Mouse (Mus musculus) olfactory bulb, adult 2 months (tissue): ENCODE measurements around the gene Sugt1. TPM values are rescaled to one million over a fixed set of nuclear protein-coding genes. Genes with fewer than 3 reads are reported as not detected.

ENCODE experiments used
- H3K27ac ChIP-seq: fragments of 200-500 bp; 2 replicates; pipeline ENCODE4 v1.5.1; 2012; ENCODE audit warnings: low read depth, low read length; ENCODE audit not compliant: insufficient read depth
- H3K4me1 ChIP-seq: fragments of 200-500 bp; 2 replicates; pipeline ENCODE4 v1.6.1; 2012; ENCODE audit warnings: low read length; ENCODE audit not compliant: control insufficient read depth, insufficient read depth
- H3K4me3 ChIP-seq: fragments of 200-500 bp; 2 replicates; pipeline ENCODE4 v1.5.1; 2012; ENCODE audit warnings: mild to moderate bottlenecking, low read depth, low read length, moderate library complexity; ENCODE audit not compliant: insufficient read depth
- CTCF ChIP-seq: fragments of 200-500 bp; IDR thresholded peaks from 2 replicates; pipeline ENCODE4 v1.5.1; 2012; ENCODE audit warnings: low read depth, mild to moderate bottlenecking, low read length, moderate library complexity; ENCODE audit not compliant: insufficient read depth
- POLR2A ChIP-seq: fragments of 200-500 bp; IDR thresholded peaks from 2 replicates; pipeline ENCODE4 v1.6.1; 2012; ENCODE audit warnings: mild to moderate bottlenecking, low read depth, low read length, moderate library complexity; ENCODE audit not compliant: insufficient read depth
- WGBS: fragments of 180-500 bp; shearing (Covaris S2); methylation state at CpG from one replicate; pipeline ENCODE4 v1.1.7; 2018; 5-methylcytosine and 5-hydroxymethylcytosine counted together
- polyA plus RNA-seq: library from polyadenylated mRNA; stranded (reverse); fragments of >200 nt; gene quantifications from 2 replicates; pipeline ENCODE4 v1.2.4, GENCODE M21; 2012; ENCODE audit warnings: low replicate concordance; ENCODE audit not compliant: missing spikeins, insufficient read depth, insufficient read length

Sugt1 gene
- polyA plus RNA-seq, 1 experiment, result not detected

DNA sequence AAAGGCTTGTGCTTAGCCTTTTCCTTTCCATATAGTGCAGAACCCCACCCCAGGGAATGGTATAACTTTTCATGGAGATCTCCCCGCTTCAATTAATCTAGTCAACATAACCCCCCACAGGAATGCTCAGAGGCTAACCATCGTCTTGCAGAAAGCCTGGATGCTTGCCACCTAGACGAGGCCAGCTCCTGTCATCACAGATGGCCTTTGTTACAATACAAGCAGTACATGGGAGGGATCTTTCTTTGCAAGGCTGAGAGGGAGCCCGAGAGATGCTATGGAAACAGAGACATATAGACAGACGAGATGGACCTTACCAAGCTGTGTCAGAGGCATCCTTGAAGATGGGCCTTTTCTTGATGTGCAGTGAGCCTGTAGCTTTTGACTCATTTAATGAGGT is 93.2 kb downstream of the Sugt1 start:
- whole genome bisulfite sequencing, result 70% methylated on average over 5 of the region's 5 CpGs
- no peak overlapping the region for H3K27ac ChIP-seq
- TF ChIP-seq POLR2A (no peak), CTCF (no peak)
- peaks cover 9% of the 10 kb centered on the region for H3K4me1 ChIP-seq
- no peak overlapping the region for H3K4me3 ChIP-seq

Other genes starting within 250 kb of the Sugt1 start
- not detected in 2 replicates for gene Naa16, start 196.9 kb upstream of the Sugt1 start, polyA plus RNA-seq
- not detected in 2 replicates for gene Mtrf1, start 189.9 kb upstream of the Sugt1 start, polyA plus RNA-seq
- not detected in 2 replicates for gene Kbtbd7, start 161.2 kb upstream of the Sugt1 start, polyA plus RNA-seq
- gene Kbtbd6, start 135.9 kb upstream of the Sugt1 start, polyA plus RNA-seq, result not detected in 2 replicates
- gene Elf1, start 106.5 kb upstream of the Sugt1 start, polyA plus RNA-seq, result 261 TPM in 1 of 2 replicates, not detected in the other
- not detected in 2 replicates for gene Wbp4, start 106.2 kb upstream of the Sugt1 start, polyA plus RNA-seq
- not detected in 2 replicates for gene Cnmd, start 74.5 kb downstream of the Sugt1 start, polyA plus RNA-seq
- not detected in 2 replicates for gene Pcdh8, start 183.6 kb downstream of the Sugt1 start, polyA plus RNA-seq